Mouse (Mus musculus) kidney, adult 8-10 months (tissue): ENCODE measurements around the gene Pcdh7.

Source experiments
- DNase-seq, 2 experiments: peaks; one replicate each; pipeline ENCODE4 v3.0.0; 2022

Gene Pcdh7

DNA sequence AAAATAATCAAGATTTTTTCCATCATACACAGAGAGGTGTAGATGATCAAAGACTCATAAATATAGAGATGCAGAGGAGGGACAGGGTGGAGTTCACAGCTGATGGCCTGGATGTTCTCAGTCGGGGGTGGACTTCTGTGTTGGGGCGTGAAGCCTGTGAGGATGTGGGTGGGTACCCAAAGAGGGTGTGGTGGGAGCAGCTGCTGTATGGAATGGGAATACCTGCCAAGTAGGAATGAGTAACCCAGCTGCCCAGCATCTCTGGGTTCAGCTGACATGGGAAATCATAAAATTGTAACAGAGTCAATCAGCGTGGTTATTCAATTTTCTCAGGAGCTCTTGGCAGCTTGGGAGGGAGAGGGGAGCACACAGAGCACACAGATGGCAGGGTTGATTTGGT lies 85.3 kb downstream of the Pcdh7 start:
- DNase-seq, result no peak

DNA sequence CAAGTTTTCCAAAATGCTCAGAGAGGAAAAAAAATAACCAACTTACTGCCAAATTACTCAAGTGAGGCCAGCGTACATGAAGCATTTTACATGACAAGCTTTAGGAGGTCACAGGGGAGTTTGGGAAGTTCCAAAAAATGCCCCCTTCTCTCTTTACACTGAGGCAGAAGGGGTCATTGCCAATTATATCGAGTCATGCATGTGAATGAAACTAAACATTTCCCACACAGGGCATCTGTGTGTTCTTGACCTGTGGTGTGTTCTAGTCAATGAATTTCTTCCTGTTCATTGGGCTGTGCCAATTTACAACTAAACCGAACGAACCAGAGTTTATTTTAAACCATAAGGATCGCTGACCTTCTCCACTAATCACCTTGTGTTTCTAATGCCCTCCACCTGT lies 86.1 kb downstream of the Pcdh7 start:
- no peak for DNase-seq

DNA sequence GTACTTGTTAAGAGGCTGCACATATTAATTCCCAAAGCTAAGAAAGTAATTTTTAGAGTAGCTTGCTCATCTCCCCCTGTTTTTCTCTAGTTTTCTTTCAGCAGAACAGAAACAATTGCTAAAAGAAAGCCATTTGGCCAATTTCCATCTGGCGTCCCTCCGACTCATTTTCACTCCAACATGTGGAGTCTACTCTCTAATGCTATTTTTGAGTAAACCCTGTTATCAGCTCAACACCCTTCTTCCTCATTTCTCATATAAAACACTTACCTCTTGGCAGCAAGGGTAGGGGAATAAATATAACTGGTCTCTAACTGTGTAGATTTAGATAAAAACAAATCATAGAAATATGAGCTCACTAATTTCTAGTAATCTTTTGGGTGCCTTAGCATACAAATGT lies 89.6 kb downstream of the Pcdh7 start:
- DNase-seq, result no peak

DNA sequence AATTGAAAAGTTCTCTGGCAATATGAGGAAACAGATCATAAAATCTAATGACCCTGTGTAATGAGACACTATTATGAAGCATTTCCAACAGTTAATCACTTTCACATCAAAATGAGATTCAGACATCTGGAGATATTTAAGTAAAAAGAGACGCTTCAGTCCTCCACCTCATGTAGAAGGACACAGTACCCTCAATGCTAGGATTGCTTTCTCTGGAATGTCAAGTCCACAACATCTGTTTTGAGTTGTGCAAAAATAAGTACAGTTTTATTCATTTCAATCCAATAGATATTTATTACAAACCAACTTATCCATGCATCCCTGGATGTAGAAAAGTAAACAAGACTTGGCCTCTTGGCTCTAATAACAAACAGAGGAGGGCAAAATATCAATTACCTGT lies 92.9 kb downstream of the Pcdh7 start:
- DNase-seq, result no peak

GRCm38 (mm10) chr5:57815964-57816589 lies 98.3 kb downstream of the Pcdh7 start:
- DNase-seq, result no peak

DNA sequence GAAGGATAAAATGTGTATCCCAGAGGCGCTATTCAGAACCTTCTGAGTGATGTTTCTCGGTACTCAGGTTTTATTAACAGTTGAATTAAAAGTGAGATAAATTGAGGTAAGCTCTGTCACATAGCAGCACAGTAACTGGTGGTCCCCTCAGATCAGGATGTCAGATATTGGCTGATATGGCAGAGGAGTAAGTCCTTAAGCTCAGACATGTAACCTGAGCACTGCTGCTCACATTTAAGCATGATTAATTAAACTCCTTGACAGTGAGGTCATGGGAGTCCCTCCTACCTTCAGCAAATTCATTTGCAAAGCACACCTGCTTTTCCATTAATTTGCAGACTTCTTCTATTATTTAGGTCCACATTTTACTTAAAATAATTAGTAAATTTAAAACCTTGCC lies 102.0 kb downstream of the Pcdh7 start:
- DNase-seq, result no peak

DNA sequence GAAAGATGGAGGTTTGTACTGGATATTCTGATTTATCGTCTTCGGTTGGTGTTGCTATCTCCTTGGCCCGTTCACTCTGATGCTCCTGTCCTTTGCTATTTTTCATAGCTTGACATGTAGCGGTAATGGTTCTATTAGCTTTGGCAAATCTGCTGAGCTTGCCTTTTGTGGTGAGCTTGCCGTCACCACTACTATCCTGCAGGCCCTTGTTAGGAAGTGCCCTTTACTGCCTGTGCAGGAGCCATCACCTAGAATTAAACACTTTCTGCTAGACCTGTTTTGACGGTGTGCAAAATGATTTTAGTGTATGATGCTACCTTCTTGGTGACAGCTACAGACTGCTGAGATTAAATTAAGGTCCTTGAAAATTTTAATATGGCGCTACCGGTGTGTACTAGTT lies 103.3 kb downstream of the Pcdh7 start:
- DNase-seq, result no peak

DNA sequence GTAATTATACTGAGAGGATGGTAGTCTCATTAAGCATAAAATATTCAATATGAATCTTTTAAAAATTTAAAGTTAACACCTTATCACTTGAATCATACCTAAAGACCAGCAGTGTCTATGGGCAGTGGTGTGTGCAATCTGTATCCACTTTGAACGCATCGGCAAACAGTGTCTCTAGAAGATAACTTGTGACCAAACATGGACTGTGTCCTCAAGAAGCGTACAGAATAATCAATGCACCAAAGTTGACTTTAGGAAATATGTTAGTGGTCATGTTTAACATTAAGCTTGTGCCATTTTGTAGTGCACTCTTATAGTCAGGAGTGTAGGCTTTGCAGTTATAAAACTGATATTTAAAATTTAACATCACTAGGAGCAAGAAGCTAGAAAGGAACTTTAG lies 110.7 kb downstream of the Pcdh7 start:
- no peak for DNase-seq

- peak; percentile 46 to 48 for DNase-seq
Measured at GRCm38 (mm10) chr5:57837150-57837549, 119.4 kb downstream of the Pcdh7 start.

- no peak for DNase-seq
Measured at GRCm38 (mm10) chr5:57841357-57842119, 123.8 kb downstream of the Pcdh7 start.

DNA sequence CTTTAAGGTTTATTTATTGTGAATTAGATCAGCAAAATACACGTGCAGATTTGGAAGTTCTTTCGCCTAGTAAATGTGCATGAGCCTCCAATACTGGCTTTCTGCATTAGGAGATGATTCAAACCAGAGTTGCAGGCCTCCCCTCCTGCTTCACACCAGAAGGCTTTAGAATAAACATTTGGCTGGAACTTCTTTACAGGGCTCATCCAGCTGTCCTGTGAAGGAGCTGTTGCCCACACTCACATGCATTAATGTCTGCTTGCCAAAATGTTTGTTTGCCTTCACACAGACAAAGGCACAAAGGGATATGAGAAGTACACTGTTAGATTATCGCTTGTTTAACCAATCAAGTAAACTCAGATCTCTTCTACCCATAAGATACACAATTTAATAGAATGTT lies 129.7 kb downstream of the Pcdh7 start:
- no peak for DNase-seq

DNA sequence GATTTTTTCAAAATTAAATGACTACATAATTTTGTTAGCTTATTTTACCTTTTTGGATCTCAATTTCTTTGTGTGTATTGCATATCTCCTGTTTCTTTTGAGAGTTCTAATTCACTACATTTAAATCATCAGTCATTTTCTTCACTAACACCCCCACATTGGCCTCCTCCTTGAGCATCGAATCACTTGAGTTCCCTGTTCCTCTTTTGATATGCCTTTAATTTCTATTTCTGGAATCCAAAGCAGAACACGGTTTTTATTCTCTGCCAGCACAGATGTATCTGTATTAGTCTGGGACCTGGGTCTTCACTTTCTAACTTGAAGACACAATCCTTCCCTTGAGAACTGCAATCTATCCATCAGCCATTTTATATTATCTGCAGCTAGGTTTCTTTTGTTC lies 132.3 kb downstream of the Pcdh7 start:
- DNase-seq, result no peak

- DNase-seq, result no peak
Measured at GRCm38 (mm10) chr5:57857316-57857715, 139.5 kb downstream of the Pcdh7 start.

DNA sequence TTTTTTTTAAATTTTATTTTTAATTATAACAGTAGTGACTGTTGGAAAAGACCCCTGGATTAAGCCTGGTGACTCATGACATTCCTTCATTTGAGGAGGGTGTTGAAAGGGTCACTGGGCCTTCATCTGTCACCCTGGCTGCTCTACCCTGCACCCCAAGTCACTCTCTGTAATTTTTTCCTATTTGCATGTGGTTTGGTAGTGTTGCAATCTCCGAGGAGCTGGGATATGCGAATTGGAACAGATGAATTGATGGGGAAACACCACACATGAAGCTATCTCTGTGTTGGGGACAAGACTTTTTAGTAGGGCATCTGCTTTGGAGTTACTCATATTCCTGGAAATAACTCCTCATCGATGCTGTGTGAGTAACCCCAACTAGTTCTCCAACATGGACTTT lies 146.5 kb downstream of the Pcdh7 start:
- DNase-seq, result no peak

- no peak for DNase-seq
Measured at GRCm38 (mm10) chr5:57865256-57865655, 147.5 kb downstream of the Pcdh7 start.

GRCm38 (mm10) chr5:57866097-57866496 lies 148.3 kb downstream of the Pcdh7 start:
- no peak for DNase-seq

DNA sequence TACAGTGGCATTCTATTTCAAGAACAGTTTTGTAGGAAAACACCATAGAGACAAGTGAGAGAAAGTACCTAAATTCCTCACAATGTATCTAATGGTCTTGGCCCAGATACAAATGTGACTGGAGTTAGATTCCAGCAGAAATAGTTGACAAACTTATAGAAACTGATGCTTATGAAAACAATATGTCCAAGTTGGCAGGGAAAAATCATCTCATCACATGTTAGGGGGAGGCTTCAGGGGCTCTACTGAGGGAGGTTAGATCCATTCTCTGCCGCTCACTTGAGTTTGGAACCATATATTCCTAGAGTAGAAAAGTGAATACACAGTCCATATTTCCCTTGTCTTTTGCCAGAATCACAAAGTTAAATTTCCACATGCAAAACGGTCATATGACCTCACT lies 150.1 kb downstream of the Pcdh7 start:
- DNase-seq, result no peak

DNA sequence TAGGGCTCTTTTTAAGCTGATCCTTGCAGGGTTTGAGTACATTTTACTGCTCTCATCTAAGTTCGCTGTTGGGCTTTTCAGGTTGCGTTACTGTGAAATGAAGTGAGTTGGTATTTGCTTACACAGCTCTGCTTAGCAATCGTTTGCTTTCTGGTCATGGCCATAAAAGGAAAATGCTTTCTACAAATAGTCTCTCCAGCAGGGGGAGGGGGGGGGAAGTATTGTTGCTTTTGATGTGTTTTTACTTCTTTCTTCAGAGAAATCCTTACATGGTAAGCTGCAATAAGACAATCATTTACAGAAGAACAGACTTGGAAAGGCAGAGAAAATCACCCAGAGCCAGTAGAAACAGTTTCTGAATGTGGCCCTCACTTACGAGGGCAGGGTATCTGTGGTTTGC lies 150.9 kb downstream of the Pcdh7 start:
- peak in 1 of 2 experiments; percentile 5 for DNase-seq

GRCm38 (mm10) chr5:57870727-57871126 lies 153.0 kb downstream of the Pcdh7 start:
- DNase-seq, result no peak

DNA sequence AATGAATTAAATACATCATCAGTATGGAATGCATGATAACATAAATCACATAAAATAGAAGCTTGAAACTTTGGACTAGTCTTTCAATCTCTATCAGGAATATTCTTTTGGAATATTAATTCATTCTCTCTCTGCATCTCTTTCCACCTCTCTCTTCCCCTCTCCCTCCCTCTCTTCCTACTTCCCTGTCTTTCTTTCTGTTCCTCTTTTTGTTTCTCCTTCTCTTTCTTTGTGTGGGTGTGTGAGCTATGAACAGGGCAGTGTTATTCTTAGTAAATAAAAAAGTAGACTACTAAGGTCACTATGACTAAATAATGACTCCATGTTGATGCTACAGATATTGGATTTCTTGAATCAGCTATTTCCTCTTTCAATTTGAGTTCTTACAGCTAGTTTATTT lies 167.2 kb downstream of the Pcdh7 start:
- no peak for DNase-seq

- DNase-seq, result no peak
Measured at GRCm38 (mm10) chr5:57899018-57899614, 181.3 kb downstream of the Pcdh7 start.

GRCm38 (mm10) chr5:57907218-57907617 lies 189.5 kb downstream of the Pcdh7 start:
- no peak for DNase-seq

DNA sequence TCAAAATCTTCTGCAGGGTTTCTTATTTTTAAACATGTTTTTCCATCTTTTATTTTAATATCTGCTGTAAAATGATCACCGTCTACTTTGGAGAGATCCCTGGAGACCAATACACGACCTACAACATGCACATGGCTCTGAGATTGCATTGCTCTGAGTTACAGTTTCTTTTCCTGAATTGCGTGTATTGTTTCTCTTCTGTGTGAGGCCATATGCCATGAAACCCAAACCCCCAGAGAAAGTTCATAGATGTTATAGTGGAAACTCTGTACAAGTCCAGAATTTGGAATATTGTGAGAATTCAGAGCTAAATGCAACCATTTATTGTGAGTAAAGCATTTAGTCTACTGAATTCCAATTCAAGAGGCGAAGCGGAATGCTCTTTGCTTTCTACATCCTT lies 203.4 kb downstream of the Pcdh7 start:
- DNase-seq, result no peak

DNA sequence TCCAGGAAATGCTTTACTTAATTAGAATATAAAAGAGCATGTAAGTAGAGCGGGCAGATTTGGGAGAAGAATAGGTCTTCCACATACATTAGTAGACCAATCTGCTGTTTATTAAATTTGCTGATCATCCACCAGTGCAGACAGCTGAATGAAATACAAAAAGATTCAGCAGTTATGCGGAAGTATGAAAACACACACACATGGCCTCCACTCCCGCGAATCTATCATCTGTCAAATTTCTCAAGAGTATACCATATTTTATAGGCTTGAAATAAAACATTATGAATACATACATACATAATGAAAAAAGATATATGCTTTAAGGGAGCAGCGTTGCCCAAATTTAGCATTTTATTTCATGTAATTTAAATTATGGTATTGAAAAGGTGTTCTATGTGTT lies 213.6 kb downstream of the Pcdh7 start:
- DNase-seq, result no peak
